Mouse (Mus musculus) natural killer cell, adult 2 months (primary cell): ENCODE data around the gene Rnf103.

ENCODE experiments used
- DNase-seq, 2 experiments: peaks; one replicate each; pipeline ENCODE4 v3.0.0; 2022; ENCODE audit warnings: low spot score in 2 of 2

The Rnf103 gene

DNA sequence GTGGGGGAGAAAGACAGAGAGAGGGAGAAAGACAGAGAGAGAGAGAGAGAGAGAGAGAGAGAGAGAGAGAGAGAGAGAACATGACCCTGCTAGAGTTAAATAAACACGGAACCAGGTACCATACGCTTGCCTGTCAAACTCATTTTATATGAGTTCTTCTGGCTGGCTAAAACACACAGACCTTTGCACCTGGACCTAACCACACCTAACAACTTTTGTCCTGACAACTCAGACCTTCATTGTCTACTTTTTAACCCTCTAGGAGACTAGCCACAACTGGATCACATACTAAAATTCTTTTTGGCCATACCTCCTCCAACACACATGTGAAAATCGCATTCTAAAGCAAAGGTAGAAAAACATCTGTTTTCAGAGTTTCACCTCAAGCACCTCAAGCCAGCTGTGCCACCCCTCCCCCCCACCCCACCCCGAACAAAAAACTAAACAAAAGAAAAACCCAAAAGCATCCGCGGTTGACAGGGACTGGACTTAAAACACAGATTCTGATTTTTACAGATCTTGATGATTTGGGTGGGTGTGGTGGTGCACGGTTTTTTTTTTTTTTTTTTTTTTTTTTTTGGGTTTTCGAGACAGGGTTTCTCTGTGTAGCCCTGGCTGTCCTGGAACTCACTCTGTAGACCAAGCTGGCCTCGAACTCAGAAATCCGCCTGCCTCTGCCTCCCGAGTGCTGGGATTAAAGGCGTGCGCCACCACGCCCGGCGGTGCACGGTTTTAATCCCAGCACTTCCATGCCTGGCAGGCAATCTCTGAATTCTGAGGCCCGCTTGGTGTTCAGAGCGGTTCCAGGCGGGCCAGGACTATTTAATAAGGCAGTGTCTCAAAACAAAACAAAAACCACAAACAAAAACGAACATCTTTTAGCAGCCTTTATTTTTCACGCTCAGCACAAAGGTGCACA is 679 bp upstream of the Rnf103 start:
- no peak for DNase-seq

DNA sequence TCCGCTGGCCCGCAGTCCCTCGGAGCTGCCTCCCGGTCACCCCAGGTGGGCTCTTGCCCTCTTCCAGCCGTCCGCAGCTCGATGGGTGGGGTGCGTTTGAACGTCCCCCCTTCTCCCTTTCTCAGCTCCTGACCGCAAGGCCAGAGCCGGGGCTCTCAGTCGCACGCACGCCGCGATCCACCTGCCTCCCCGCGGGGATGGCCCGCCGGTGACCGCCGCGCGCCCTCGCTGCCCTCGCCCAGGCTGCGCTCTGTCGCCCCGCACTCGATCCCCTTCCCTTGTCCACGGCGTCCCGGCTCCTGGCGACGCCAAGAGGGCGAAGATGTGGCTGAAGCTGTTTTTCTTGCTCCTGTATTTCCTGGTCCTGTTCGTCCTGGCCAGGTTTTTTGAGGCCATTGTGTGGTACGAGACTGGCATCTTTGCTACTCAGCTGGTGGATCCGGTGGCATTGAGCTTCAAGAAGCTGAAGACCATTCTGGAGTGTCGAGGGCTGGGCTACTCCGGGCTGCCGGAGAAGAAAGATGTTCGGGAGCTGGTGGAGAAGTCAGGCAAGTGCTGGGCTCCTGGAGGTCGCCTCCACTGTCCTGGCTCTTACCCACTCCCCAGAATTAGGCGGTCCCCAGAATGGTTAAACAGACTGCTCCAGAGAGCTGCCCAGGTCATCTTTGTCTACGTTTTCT is 787 bp downstream of the Rnf103 start:
- DNase-seq = peak; percentile 38

DNA sequence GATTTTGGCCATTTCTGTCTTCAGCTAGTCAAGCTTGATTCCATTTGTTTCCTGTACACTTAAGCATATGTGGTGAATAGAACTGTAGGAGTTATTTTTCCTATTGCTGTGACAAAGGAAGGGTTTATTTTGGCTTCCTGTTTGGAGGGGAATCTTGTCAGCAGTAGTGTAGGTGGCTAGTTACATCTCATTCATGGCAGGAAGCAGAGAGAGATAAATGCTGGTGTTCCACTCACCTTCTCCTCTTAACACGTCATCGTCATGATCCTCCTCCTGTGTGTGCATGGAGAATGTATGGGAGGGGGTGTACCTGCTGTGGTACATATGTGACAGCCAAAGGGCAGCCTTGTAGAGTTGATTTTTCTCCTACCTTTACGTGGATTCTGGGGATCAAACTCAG is 6.9 kb downstream of the Rnf103 start:
- no peak for DNase-seq

- no peak for DNase-seq
Measured at GRCm38 (mm10) chr6:71503001-71503400, 9.3 kb downstream of the Rnf103 start.

DNA sequence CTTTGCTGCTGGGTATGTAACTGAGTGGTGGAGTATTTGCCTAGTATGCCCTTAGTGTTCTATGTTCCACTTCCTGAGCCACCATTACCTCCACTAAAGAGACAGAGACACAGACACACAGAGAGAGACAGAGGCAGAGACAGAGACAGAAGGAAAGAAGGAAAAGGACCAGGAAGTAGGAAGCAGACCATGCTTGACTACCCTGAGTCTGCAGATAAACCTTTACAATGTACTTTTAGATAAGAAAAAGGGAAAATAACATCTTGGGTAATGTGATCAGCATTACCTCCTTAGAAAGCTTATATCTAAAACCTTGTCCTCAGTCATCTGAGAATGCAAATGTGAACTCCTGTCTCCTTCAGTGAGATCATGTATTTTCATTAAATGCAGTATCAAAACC is 10.0 kb downstream of the Rnf103 start:
- no peak for DNase-seq

GRCm38 (mm10) chr6:71504091-71504490 is 10.4 kb downstream of the Rnf103 start:
- no peak for DNase-seq

DNA sequence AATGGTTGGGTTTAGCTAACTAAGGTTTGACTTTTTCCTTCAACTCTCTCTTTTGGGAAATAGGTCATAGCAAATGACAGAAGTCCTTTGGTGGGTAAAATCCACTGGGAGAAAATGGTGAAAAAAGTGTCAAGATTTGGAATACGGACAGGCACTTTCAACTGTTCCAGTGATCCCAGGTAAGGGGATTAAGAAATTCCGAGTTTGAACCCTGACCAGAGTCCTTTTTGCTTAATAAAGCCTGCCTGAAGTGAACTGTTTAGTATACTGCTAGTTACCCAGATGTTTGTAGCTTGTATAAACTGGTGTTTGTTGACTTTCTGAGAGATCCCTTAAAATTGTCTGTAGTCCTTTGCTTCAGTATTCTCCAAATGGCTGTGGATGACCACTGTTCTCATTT is 12.0 kb downstream of the Rnf103 start:
- no peak for DNase-seq

DNA sequence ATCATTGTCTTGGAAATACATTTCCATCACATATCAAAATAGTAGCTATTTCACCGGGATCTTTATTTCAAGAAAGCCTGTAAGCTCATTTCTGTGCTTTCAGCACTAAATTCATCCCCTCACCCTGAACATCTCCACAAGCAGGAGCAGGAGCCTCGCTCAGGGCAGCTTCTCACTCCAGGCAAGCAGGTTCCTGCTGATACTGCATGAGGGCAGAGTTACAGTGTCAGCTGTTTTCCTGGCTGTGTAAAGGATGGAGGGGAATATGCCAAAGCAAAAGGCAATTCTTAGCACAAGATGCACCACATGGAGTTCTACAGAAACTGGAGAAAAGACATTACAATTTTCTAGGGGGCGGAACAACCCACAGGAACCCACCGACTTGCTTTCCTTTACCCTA is 25.8 kb downstream of the Rnf103 start:
- DNase-seq = no peak

DNA sequence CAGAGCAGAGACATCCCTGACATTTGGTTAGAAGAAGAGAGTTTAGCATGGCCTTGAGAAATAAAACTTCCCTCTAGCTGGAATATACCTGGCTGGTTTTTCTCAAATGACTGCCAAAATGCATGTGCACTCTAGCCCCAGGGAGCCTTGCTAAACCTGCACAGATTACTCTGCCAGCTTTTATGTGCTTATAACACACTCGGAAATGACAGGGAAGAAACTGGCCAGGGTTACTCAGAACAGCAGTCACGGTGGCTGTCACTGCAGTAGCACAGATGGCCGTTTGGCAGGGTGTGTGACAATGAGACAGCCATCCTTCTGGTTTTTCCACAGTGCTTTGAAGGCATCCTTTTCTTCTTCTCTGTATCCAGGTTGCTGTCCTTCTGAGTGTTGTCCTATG is 31.9 kb downstream of the Rnf103 start:
- no peak for DNase-seq

DNA sequence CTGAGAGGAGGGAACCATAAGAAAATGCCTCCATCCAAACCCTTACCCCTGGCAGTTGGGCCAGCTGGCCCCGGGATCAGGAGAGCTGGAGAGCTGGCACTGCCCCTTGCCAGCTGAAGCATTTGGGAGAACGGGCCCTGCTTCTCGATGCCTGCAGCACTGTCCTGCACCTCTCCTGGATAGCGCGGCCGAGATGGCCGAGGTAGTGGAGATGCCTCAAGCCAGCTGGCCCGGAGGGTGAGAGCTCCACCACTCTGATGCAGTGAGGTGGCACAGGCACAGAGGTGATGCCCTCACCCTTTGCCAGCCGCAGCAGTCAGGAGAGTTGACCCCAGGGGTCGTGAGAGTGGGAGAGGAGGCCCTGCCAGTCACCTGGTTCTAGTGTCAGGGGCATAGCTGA is 33.4 kb downstream of the Rnf103 start:
- no peak for DNase-seq

- DNase-seq = no peak
Measured at GRCm38 (mm10) chr6:71527826-71528225, 34.1 kb downstream of the Rnf103 start.

DNA sequence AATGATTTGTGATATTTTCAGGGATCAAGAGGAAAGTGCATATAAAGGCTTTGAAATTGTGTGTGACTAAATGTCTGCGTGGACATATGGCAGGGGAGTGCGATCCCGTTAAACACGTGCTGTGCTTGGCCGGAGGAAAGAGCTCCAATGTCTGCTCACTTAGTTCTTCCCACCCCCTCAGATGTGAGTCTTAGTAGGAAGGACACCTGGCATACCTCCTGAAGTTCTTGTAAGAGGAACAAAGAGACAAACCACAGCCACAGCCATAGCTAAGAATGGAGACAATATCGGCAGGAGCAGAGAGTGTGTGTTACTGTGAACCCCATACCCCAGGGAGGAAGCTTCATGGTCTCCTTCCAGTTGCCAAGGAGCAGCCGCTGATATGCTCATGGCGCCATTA is 36.5 kb downstream of the Rnf103 start:
- DNase-seq = no peak

GRCm38 (mm10) chr6:71537286-71537685 is 43.6 kb downstream of the Rnf103 start:
- DNase-seq = no peak

- DNase-seq = peak; percentile 91 to 92
Measured at GRCm38 (mm10) chr6:71543686-71544499, 50.2 kb downstream of the Rnf103 start, which contains the start of gene Chmp3. Gene Chmp3 (plus strand): TSS chr6:71543797.

GRCm38 (mm10) chr6:71555507-71555951 is 61.8 kb downstream of the Rnf103 start:
- no peak for DNase-seq

GRCm38 (mm10) chr6:71556826-71557225 is 63.1 kb downstream of the Rnf103 start:
- DNase-seq = no peak
